Mouse (Mus musculus) telencephalon, adult 2 months (tissue): ENCODE measurements around the gene Csn1s2a.
"Not testable (repeated sequence)": the region's sequence is repeated elsewhere in the genome, so short reads cannot be mapped to it uniquely, and the experiment has no call there.

ENCODE experiments used
- DNase-seq: peaks from one replicate; pipeline ENCODE4 v3.0.0-alpha.2; 2011; ENCODE audit warnings: low read depth, low spot score

The Csn1s2a gene

DNA sequence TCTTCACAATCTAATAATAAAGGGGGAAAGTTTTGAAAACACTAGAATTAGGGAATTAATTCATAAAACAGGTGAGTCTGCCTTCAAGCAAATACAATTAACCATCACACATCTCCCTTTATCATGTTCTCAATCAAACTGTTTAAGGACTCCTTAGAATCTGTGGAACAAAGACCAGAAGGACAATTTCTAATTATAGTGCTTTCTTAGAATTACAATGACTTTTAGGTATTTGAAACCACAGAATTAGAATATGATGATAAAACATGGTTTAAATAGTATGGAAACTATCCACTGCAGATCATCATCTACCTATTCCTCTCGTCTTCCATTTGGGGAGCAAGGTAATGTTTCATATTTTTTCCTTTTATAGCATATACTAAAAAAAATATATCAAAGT, at the start of gene Csn1s2a:
Gene Csn1s2a (plus strand): TSS at position 301 of the 400 bp plus-strand sequence.
- DNase-seq = no peak

- DNase-seq = no peak
Measured at GRCm38 (mm10) chr5:87734821-87735220, 39.5 kb upstream of the Csn1s2a start.

DNA sequence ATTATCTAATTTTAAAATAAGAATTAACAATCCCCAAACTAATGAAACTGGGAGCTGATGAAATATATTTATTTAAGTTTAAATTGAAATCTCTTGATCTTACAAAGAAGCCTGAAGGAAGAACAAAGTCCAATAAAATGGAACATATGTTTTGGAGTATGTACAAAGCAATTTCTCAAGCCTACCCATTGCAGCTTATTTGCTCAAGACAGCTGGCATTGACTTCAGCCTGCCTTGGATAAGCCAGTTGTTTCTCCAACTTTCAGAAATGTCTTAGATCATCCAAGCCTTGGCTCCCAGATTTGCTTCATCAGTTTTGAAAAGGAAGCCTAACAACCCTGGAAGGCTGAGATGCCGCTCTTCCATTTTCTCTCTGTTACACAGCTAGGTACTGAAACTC, 20.9 kb upstream of the Csn1s2a start:
- no peak for DNase-seq

DNA sequence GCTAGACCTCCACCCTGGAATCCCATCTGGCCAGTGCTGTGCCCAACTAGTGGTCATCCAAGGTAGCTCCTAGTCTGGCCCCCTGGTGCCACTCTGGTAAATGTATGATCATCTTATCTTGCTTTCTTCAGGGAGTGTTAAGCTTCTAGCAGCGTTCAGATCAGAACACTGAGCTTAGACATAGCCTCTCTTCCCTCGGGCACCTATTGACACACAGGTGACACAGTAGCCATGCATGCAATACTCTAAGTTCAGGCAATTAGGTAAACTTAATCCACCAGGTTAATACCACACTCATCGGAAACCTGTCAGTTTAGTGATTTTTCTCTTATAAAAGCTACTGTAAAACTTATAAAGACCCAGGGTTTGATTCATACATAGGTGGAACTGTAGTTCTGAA, 9.8 kb upstream of the Csn1s2a start:
- no peak for DNase-seq

GRCm38 (mm10) chr5:87772151-87772550, 2.2 kb upstream of the Csn1s2a start:
- not testable (repeated sequence) for DNase-seq

GRCm38 (mm10) chr5:87782731-87783130, 8.4 kb downstream of the Csn1s2a start:
- DNase-seq = no peak

GRCm38 (mm10) chr5:87807782-87808181, 33.4 kb downstream of the Csn1s2a start, which contains the start of gene Csn1s2b:
Gene Csn1s2b (plus strand): TSS chr5:87808082.
- no peak for DNase-seq

- DNase-seq = no peak
Measured at GRCm38 (mm10) chr5:87809253-87809652, 34.9 kb downstream of the Csn1s2a start.

GRCm38 (mm10) chr5:87825386-87825785, 51.0 kb downstream of the Csn1s2a start, which contains the start of gene Prr27:
Gene Prr27 (plus strand): TSS chr5:87825686.
- no peak for DNase-seq
